Mouse (Mus musculus): ENCODE measurements around the gene Pilrb2.

- TF ChIP-seq GATA1 (IDR thresholded peaks at IDR 0.05; ENCODE audit: borderline replicate concordance, low read length) = no peak
- no peak for TF ChIP-seq FLI1 (IDR thresholded peaks at IDR 0.05; ENCODE audit: low read length)
Measured at GRCm38 (mm10) chr5:137887666-137888065, 16.1 kb upstream of the Pilrb2 start.

Data from megakaryocyte, embryonic 14.5 days (primary cell).